Mouse (Mus musculus): ENCODE results near the gene Nalcn. TPM values are rescaled to one million over a fixed set of nuclear protein-coding genes. Genes with fewer than 3 reads are reported as not detected.
"Not testable (repeated sequence)": the region's sequence is repeated elsewhere in the genome, so short reads cannot be mapped to it uniquely, and the experiment has no call there.

Gene Nalcn
- 0.10 and 0.30 TPM in 2 replicates for polyA plus RNA-seq (2015; fragmentation: Nextera tagmentation; extraction: Ambion mirVana)

DNA sequence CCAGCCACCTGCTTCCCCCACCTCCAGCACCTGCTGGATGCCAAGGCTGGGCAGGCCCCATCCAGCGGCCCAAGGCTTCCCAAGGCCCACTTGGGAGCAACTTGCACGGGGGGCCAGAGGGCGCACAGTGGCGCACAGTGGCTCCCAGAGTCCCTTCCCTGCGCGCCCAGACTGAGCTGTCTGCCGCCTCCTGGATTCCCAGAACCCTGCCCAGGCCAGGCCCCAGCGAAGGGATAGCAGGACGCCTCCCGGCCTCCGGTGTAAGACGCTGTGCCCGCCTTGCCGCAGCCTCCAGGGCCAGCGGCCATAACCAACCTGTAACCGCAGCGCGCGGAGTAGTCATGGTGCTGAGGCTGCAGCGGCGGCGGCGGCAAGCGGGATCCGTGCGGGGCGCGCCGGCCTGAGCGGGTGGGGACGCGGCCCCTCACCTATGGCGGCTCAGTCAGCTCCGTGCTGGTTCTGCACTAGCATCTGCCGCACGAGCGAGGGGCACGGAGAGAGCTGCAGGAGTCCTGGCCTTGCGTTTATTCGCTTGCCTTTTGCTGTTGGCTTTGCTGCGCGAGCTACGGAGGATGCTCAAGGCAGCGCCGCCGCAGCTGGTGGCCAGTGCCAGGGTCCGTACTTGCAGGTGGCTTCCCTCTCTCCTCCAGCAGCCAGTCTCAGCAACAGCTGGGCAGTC, at the start of gene Nalcn:
Nalcn (minus strand) TSS at position 644 of the 679 bp plus-strand sequence.
- no peaks in the 10 kb centered on the region for H3K9me3 ChIP-seq (replicated peaks)
- no peaks in the 10 kb centered on the region for H3K36me3 ChIP-seq
- WGBS = 1% methylated on average over 47 of the region's 47 CpGs
- 0 out of 2 replicates have a peak, but pooled peaks cover 2% of the 10 kb centered on the region for H3K4me1 ChIP-seq (replicated peaks)
- 0 out of 2 replicates have a peak within 1 kb of the TSS, but pooled peaks have one; percentile 2 for H3K9ac ChIP-seq
- peak within 1 kb of the TSS; percentile 73 for H3K4me2 ChIP-seq
- no peak; the same call in 1 of the 2 replicates for ATAC-seq (replicated peaks; ENCODE audit: insufficient number of reproducible peaks, insufficient read depth, low FRiP score, low read depth)
- H3K27ac ChIP-seq = no peak within 1 kb of the TSS
- H3K27me3 ChIP-seq = peaks cover 18% of the 10 kb centered on the region
- peak within 1 kb of the TSS; percentile 48 for H3K4me3 ChIP-seq

DNA sequence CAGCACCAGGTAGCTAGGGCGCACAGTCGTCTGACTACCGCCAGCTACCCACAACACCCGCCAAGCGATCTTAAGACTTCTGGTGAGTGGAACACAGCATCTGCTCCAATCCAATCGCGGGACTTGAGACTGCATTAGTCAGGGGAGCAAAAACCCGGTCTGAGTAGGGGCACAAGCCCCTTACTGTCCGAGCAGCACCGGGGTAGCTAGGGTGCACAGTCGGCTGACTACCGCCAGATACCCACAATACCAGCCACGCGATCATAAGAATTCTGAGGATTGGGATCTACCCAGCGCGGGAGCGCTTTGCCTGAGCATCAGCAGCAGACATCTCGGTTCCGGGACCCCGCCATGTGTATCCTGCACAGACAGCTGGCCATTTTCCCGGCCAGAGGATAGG, 44.1 kb upstream of the Nalcn start:
- H3K27me3 ChIP-seq; H3K27ac ChIP-seq; ATAC-seq (replicated peaks; ENCODE audit: insufficient number of reproducible peaks, insufficient read depth, low FRiP score, low read depth); H3K9me3 ChIP-seq (replicated peaks); H3K4me1 ChIP-seq (replicated peaks); H3K4me2 ChIP-seq; H3K9ac ChIP-seq; H3K36me3 ChIP-seq; H3K4me3 ChIP-seq: not testable (repeated sequence)
- WGBS = 67% methylated on average over 21 of the region's 21 CpGs

DNA sequence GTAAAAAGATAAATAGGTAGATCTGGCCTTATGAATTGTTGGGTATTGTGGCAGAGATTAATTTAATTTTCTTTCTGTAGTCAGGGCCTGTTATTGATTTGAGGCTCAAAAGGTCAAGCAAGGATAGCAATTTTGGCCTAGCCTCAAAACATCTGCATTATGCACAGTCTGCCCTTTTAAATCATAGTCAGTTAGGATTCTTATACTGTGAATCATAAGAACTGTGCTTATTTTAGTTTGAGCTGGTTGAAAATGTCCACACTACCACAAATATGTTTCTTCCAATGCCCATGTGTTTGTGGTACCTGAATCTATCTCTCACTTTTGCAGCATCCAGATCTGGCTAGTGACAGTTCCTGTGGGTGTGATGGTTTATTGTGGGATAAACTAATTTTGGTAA, 37.5 kb upstream of the Nalcn start:
- Histone ChIP-seq H3K27ac (no peak overlapping the region), H3K4me3 (no peak overlapping the region), H3K36me3 (no peaks in the 10 kb centered on the region), H3K4me2 (no peak overlapping the region), H3K4me1 (replicated peaks) (peaks cover 9% of the 10 kb centered on the region), H3K27me3 (no peaks in the 10 kb centered on the region), H3K9ac (no peak overlapping the region), H3K9me3 (replicated peaks) (no peaks in the 10 kb centered on the region)
- no peak for ATAC-seq (replicated peaks; ENCODE audit: insufficient number of reproducible peaks, insufficient read depth, low FRiP score, low read depth)

DNA sequence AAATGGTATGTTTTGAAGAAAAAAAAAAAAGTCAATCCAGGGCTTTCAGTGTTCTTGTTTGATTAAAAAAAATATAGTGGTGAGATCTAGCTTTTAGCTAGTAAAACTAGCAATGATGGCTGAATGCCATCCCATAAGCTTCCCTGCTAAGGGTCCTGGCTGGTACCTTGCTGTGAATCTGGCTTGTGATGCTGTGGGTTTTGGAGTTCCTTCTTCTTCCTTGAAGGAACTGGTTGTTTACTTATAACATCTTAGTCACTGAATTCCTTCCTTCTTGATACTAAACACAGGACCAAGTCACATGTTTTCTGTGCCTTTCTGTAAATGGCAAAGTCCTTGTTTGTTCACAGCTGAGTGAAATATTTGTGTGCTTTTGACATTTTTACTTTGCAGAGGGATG, 36.3 kb upstream of the Nalcn start:
- H3K9me3 ChIP-seq (replicated peaks) = no peaks in the 10 kb centered on the region
- no peaks in the 10 kb centered on the region for H3K36me3 ChIP-seq
- H3K9ac ChIP-seq = no peak overlapping the region
- H3K4me3 ChIP-seq = no peak overlapping the region
- ATAC-seq (replicated peaks; ENCODE audit: insufficient number of reproducible peaks, insufficient read depth, low FRiP score, low read depth) = no peak
- no peak overlapping the region for H3K27ac ChIP-seq
- no peak overlapping the region for H3K4me2 ChIP-seq
- no peaks in the 10 kb centered on the region for H3K27me3 ChIP-seq
- peaks cover 9% of the 10 kb centered on the region for H3K4me1 ChIP-seq (replicated peaks)

DNA sequence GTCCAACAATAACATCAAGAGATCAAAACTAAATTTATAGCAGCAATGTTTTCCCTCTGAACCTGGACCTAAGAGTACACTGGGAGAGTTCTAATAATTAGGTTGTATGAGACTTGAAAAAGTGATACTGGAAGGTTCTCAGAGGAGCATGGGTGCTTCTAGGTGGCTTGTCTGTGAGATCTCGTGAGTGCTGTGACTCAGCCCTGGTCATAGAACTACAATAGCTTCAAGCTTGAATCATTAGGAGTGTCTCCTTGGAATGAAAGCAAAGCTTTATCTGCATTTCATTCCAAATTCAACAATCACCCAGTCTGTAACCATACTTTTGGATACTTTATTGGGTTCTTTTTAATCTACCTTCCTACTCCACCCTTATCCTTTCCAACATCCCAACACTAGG, 35.4 kb upstream of the Nalcn start:
- 67% methylated on average over 1 of the region's 1 CpGs for WGBS

DNA sequence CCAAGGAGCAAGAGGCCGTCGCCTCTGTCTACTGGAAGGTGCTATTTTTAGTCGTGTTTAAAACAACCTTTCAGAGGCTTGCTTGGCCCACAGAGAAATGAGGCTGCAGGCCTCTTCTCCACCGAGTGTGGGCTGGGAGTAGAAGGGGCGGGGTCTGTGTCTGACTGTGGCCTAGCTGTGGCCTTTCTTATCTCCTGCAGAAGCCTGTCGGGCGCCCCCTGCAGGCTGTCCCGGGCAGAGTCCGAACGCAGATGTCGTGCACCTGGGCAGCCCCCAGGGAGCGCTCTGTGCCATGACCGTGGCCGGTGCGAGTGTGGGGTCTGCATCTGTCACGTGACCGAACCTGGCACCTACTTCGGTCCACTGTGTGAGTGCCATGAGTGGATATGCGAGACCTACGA, 34.1 kb upstream of the Nalcn start:
- Histone ChIP-seq H3K4me1 (replicated peaks) (peaks cover 9% of the 10 kb centered on the region), H3K9me3 (replicated peaks) (no peaks in the 10 kb centered on the region), H3K36me3 (no peaks in the 10 kb centered on the region), H3K9ac (no peak overlapping the region), H3K27me3 (no peaks in the 10 kb centered on the region), H3K27ac (peak overlapping the region; percentile 60), H3K4me2 (peak overlapping the region; percentile 48), H3K4me3 (peak overlapping the region; percentile 10; the same call in 1 of the 2 replicates)
- ATAC-seq (replicated peaks; ENCODE audit: insufficient number of reproducible peaks, insufficient read depth, low FRiP score, low read depth) = peak; percentile 87
- WGBS = 17% methylated on average over 20 of the region's 20 CpGs

More for the DNA sequence above, 35.4 kb upstream of the Nalcn start:
- Histone ChIP-seq H3K4me3 (no peak overlapping the region), H3K4me1 (replicated peaks) (peaks cover 9% of the 10 kb centered on the region), H3K4me2 (no peak overlapping the region), H3K27ac (no peak overlapping the region), H3K27me3 (no peaks in the 10 kb centered on the region), H3K9ac (no peak overlapping the region), H3K9me3 (replicated peaks) (no peaks in the 10 kb centered on the region), H3K36me3 (no peaks in the 10 kb centered on the region)
- ATAC-seq (replicated peaks; ENCODE audit: insufficient number of reproducible peaks, insufficient read depth, low FRiP score, low read depth) = no peak

DNA sequence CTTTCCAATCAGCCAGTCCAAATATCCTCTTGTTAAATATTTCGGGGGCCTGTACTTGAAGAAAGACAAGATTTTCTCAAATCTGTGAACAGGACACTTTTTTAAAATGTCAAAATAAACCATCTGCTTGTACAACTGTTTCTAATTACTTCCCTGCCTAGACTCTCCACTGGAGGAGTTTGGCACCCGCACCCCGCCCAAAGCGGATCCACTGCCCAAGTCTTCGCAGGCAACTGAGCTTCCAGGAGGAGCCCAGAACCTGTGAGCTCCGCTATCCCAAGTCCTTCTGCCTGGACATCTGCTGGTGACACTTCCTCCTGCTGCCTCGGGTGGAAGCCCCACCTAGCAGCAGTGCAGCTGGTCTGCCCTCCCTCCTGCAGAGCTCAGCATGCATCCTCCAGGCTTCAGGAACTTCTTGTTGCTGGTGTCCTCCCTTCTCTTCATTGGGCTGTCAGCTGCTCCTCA, 33.0 kb upstream of the Nalcn start, which contains the start of gene Itgbl1:
Itgbl1 (plus strand) TSS at position 51 of the 465 bp plus-strand sequence.
- no peaks in the 10 kb centered on the region for H3K9me3 ChIP-seq (replicated peaks)
- 32% methylated on average over 7 of the region's 7 CpGs for WGBS
- no peaks in the 10 kb centered on the region for H3K27me3 ChIP-seq
- H3K4me2 ChIP-seq = peak within 1 kb of the TSS; percentile 48; the same call in 1 of the 2 replicates
- no peak within 1 kb of the TSS for H3K9ac ChIP-seq
- ATAC-seq (replicated peaks; ENCODE audit: insufficient number of reproducible peaks, insufficient read depth, low FRiP score, low read depth) = no peak
- H3K36me3 ChIP-seq = no peaks in the 10 kb centered on the region
- peak within 1 kb of the TSS; percentile 60; the same call in 1 of the 2 replicates for H3K27ac ChIP-seq
- H3K4me3 ChIP-seq = no peak within 1 kb of the TSS; the same call in 1 of the 2 replicates
- peaks cover 9% of the 10 kb centered on the region for H3K4me1 ChIP-seq (replicated peaks)

DNA sequence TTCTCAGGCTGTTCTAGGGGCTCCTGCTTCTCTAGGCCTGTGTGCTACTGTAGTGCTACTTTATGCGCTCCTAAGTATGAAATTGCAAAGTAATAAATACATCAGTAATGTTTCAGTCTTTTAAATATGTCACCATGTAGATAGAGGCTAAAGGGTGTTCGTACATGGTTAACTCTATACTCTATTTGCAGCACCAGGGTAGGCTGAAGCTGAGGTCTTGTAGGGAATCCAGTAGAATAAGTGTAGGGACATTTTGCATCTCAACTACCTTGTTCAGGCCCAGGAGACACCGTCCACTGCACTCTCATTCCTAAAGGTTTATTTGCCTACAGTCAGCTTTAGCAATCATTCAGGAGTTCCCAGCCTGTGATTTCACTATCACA, 227 bp upstream of the Nalcn start:
- no peaks in the 10 kb centered on the region for H3K9me3 ChIP-seq (replicated peaks)
- 0 out of 2 replicates have a peak, but pooled peaks cover 2% of the 10 kb centered on the region for H3K4me1 ChIP-seq (replicated peaks)
- 58% methylated on average over 3 of the region's 3 CpGs for WGBS
- H3K4me3 ChIP-seq = peak overlapping the region; percentile 48
- H3K27ac ChIP-seq = no peak overlapping the region
- ATAC-seq (replicated peaks; ENCODE audit: insufficient number of reproducible peaks, insufficient read depth, low FRiP score, low read depth) = no peak
- no peaks in the 10 kb centered on the region for H3K36me3 ChIP-seq
- peak overlapping the region; percentile 73 for H3K4me2 ChIP-seq
- H3K27me3 ChIP-seq = peaks cover 18% of the 10 kb centered on the region
- no peak overlapping the region for H3K9ac ChIP-seq

DNA sequence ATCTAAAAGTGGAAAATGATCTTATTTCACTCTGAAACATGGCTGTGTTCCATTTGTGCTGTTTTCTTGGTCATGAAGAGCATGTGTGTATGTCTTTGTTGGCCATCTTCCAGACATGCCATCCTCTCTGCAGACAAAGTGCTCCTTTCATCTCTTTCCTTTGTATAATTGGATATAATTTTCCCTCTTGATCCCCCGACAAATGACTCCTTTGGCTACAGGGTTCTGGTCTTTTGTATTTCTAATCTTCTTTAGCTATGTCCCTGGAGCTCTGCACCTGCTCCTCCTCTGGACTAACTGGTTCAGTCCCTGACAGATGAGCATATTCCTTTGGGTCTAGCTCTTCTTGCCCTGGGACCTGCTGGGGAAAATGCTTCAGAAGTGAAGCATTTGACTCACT, 4.0 kb downstream of the Nalcn start:
- no peak for ATAC-seq (replicated peaks; ENCODE audit: insufficient number of reproducible peaks, insufficient read depth, low FRiP score, low read depth)
- 38% methylated on average over 1 of the region's 1 CpGs for WGBS

DNA sequence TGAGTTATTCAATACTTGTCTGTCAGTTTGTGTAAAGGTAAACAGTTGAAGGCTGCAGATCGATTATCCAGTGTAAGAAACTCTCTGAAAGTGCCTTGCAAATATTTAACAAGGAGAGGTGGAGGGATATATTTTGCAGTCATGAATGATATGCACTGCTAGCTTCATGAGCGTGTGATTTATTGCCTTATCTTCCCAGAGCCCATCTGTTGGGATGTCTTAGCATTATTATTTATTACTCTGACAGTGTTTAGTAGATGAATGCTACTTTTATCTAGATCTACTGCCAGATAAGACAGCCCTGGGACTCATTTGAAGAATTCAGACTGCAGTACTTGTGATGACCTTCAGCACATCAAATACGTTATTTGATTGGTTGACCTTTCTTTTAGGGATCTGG, 31.7 kb downstream of the Nalcn start:
- Histone ChIP-seq H3K4me1 (replicated peaks) (no peaks in the 10 kb centered on the region), H3K9me3 (replicated peaks) (no peaks in the 10 kb centered on the region), H3K4me2 (no peak overlapping the region), H3K27me3 (no peaks in the 10 kb centered on the region), H3K27ac (no peak overlapping the region), H3K4me3 (no peak overlapping the region), H3K36me3 (no peaks in the 10 kb centered on the region), H3K9ac (no peak overlapping the region)
- ATAC-seq (replicated peaks; ENCODE audit: insufficient number of reproducible peaks, insufficient read depth, low FRiP score, low read depth) = no peak
- WGBS = 59% methylated on average over 3 of the region's 3 CpGs

More for the DNA sequence above, 4.0 kb downstream of the Nalcn start:
- H3K4me3 ChIP-seq = no peak overlapping the region
- no peak overlapping the region for H3K9ac ChIP-seq
- no peaks in the 10 kb centered on the region for H3K9me3 ChIP-seq (replicated peaks)
- H3K27ac ChIP-seq = no peak overlapping the region
- H3K36me3 ChIP-seq = no peaks in the 10 kb centered on the region
- 0 out of 2 replicates have a peak, but pooled peaks cover 2% of the 10 kb centered on the region for H3K4me1 ChIP-seq (replicated peaks)
- H3K4me2 ChIP-seq = no peak overlapping the region
- H3K27me3 ChIP-seq = peaks cover 18% of the 10 kb centered on the region

DNA sequence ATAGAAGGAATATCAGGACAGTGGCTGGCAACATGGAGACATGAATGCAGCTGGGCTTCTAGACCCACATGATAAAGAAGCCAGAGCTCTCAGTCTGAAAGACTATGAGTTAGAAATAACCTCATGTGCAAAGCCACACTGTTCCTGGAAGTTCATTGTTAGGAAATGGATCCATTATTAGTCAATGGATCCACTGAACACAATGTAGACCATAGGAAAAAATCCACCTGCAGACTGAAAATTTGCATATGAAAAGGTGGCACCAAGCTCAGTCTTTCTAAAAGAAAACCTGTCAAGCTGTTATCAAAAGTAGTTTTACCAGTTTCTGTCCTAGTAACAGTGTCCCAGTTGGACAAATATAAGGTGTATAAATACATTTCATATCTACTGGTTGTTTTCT, 39.5 kb downstream of the Nalcn start:
- Histone ChIP-seq H3K4me2 (no peak overlapping the region), H3K27me3 (no peaks in the 10 kb centered on the region), H3K9me3 (replicated peaks) (no peaks in the 10 kb centered on the region), H3K4me3 (no peak overlapping the region), H3K36me3 (no peaks in the 10 kb centered on the region), H3K27ac (no peak overlapping the region), H3K4me1 (replicated peaks) (no peaks in the 10 kb centered on the region), H3K9ac (no peak overlapping the region)
- no peak for ATAC-seq (replicated peaks; ENCODE audit: insufficient number of reproducible peaks, insufficient read depth, low FRiP score, low read depth)

DNA sequence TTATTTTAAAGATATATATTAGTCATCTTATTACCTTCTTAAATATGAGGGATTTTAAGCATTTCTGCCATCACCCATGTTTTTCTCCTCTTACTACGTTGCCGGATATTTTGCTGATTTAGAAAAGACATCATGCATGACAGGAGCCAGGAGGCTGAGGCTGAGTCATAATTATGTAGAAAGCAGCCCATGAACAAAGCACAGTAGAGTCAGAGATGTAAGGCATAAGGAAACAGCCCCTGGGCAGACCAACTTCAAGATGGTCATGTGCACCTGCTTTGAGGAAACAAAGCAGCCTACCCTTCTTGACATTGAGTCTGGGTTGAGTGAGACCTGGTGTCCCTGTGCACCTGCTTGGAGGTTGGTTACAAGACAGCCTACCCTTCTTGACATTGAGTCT, 44.5 kb downstream of the Nalcn start:
- H3K27ac ChIP-seq = no peak overlapping the region
- H3K36me3 ChIP-seq = no peaks in the 10 kb centered on the region
- 75% methylated on average over 2 of the region's 2 CpGs for WGBS
- no peaks in the 10 kb centered on the region for H3K27me3 ChIP-seq
- H3K4me2 ChIP-seq = no peak overlapping the region
- H3K9ac ChIP-seq = no peak overlapping the region
- H3K9me3 ChIP-seq (replicated peaks) = no peaks in the 10 kb centered on the region
- H3K4me1 ChIP-seq (replicated peaks) = no peaks in the 10 kb centered on the region
- H3K4me3 ChIP-seq = no peak overlapping the region
- ATAC-seq (replicated peaks; ENCODE audit: insufficient number of reproducible peaks, insufficient read depth, low FRiP score, low read depth) = no peak
